Mouse (Mus musculus) forebrain, embryonic 11.5 days (tissue): ENCODE data around the gene Sept9. TPM values are rescaled to one million over a fixed set of nuclear protein-coding genes. Genes with fewer than 3 reads are reported as not detected.

ENCODE experiments used
- ATAC-seq: fragments of 200-750 bp; cut with Nextera tagmentation; replicated peaks from 2 replicates; pipeline ENCODE4 v1.8.0; 2017; ENCODE audit warnings: moderate TSS enrichment; ENCODE audit not compliant: low FRiP score
- DNase-seq: peaks from one replicate; pipeline ENCODE4 v3.0.0-alpha.2; 2017; ENCODE audit warnings: low spot score
- H3K27ac ChIP-seq: fragments of 300-500 bp; sonication (generic); 2 replicates; pipeline ENCODE4 v1.5.1; 2014; ENCODE audit warnings: low read depth, low read length
- H3K27me3 ChIP-seq: fragments of 300-500 bp; sonication (generic); 2 replicates; pipeline ENCODE4 v1.6.1; 2014; ENCODE audit warnings: mild to moderate bottlenecking, low read length, mixed read lengths; ENCODE audit not compliant: control insufficient read depth, insufficient read depth
- H3K36me3 ChIP-seq: fragments of 300-500 bp; sonication (generic); 2 replicates; pipeline ENCODE4 v1.6.1; 2014; ENCODE audit warnings: mild to moderate bottlenecking, low read length, moderate library complexity, mixed read lengths; ENCODE audit not compliant: control insufficient read depth, insufficient read depth
- H3K4me1 ChIP-seq: fragments of 300-500 bp; sonication (generic); replicated peaks from 2 replicates; pipeline ENCODE4 v1.6.1; 2014; ENCODE audit warnings: low read length, mixed read lengths; ENCODE audit not compliant: control insufficient read depth, insufficient read depth
- H3K4me2 ChIP-seq: fragments of 300-500 bp; sonication (generic); 2 replicates; pipeline ENCODE4 v1.6.1; 2014; ENCODE audit warnings: low read depth, mild to moderate bottlenecking, low read length, moderate library complexity, mixed read lengths; ENCODE audit not compliant: severe bottlenecking
- H3K4me3 ChIP-seq: fragments of 300-500 bp; sonication (generic); 2 replicates; pipeline ENCODE4 v1.5.1; 2014; ENCODE audit warnings: low read depth, low read length
- H3K9ac ChIP-seq: fragments of 300-500 bp; sonication (generic); 2 replicates; pipeline ENCODE4 v1.6.1; 2014; ENCODE audit warnings: low read length
- H3K9me3 ChIP-seq: fragments of 300-500 bp; sonication (generic); 2 replicates; pipeline ENCODE4 v1.6.1; 2016; ENCODE audit warnings: low read length, mixed read lengths; ENCODE audit not compliant: control insufficient read depth
- WGBS: fragments of 180-500 bp; shearing (Covaris S2); extraction: QIAGEN DNeasy Blood & Tissue Kit; methylation state at CpG from one replicate; pipeline ENCODE4 v1.1.7; 2014; 5-methylcytosine and 5-hydroxymethylcytosine counted together
- polyA plus RNA-seq: library from polyadenylated mRNA; unstranded; fragments of >200 nt; fragmentation: Nextera tagmentation; extraction: Ambion mirVana; gene quantifications from 2 replicates; pipeline ENCODE4 v1.2.1, GENCODE M21; 2014

The Sept9 gene
- polyA plus RNA-seq, 1 experiment from 2014 or later, result 172 TPM

DNA sequence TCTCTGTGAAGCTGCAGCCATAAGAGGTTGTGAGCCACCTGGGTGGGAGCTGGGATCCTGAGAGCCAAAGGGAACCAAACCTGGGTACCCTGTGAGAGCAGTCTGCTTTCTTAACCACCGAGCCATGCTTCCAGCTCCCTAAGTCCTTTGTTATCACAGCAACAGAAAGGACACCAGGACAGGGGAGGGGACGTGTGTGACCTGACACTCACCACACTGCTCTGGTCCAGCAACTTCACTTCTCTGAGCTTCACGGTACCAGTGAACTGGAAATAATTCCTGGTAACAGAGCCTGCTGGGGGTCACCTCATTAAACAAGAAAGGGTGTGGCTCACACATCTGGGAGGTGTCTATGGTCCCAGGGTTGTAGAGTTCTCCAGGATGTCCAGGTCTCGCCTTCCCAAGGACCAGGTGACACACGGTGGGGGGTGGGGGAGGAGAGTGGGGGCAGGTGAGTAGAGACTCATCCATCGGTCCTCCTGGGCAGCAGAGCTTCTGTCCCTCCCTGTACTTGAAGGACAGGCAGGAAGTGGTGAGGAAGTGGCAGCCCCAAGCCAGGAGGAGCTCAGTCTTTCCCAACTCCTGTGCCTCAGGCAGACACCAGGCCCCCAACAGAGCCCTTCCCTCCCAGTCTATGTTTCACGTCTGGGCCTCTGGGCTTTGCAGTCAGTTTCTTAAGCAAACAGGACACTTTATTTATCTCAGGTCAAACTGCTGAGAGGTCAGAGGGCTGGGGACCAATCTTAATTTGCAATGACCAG is 191.5 kb downstream of the Sept9 start:
- Histone ChIP-seq H3K27me3 (peaks cover 2% of the 10 kb centered on the region; the same call in 1 of the 2 replicates), H3K36me3 (no peaks in the 10 kb centered on the region), H3K4me1 (peaks cover 24% of the 10 kb centered on the region), H3K9ac (no peak overlapping the region), H3K9me3 (no peaks in the 10 kb centered on the region), H3K4me2 (no peak overlapping the region), H3K4me3 (no peak overlapping the region), H3K27ac (no peak overlapping the region)
- 25% methylated on average over 7 of the region's 7 CpGs for WGBS
- no peak for DNase-seq
- ATAC-seq, result no peak

DNA sequence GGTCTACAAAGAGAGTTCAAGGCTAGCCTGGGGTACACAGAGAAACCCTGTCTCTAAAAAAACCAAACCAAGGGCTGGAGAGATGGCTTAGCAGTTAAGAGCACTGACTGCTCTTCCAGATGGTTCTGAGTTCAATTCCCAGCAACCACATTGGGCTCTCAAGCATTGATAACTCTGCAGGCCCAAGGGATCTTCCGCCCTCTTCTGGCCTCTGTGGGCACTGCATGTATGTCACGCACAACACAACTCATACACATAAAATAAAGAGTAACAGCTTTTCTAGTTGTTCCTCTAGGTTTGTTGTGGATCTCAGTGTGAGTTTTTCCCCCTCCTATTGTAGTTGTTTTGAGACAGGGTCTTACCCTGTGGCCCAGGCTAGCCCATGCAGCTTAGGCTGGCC is 192.8 kb downstream of the Sept9 start:
- H3K36me3 ChIP-seq, result no peaks in the 10 kb centered on the region
- ATAC-seq (no peak), DNase-seq (no peak)
- no peak overlapping the region for H3K9ac ChIP-seq
- peaks cover 21% of the 10 kb centered on the region for H3K4me1 ChIP-seq
- H3K4me3 ChIP-seq, result no peak overlapping the region
- H3K27me3 ChIP-seq, result no peaks in the 10 kb centered on the region; the same call in 1 of the 2 replicates
- no peaks in the 10 kb centered on the region for H3K9me3 ChIP-seq
- 87% methylated on average over 2 of the region's 2 CpGs for WGBS
- H3K27ac ChIP-seq, result no peak overlapping the region
- no peak overlapping the region for H3K4me2 ChIP-seq

DNA sequence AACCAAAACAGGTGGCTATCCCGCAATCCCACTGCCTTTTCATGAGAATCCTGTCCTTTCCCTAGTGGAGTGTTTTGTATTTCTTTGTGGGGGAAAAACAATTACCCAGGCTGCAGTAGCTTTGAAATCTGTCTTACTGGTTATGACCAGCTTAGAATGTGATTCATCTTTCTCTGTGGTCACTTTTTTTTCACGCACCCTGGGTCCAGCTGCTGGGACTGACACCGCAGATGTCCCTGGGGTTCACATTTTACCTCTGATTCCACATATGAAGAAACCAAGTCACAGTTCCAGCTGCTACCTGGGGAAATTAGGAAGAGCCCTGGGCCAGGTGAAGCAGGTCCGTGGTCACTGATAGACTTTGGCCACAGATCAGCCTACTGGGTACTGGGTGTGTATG is 194.3 kb downstream of the Sept9 start:
- Histone ChIP-seq H3K4me1 (peaks cover 21% of the 10 kb centered on the region), H3K27me3 (no peaks in the 10 kb centered on the region; the same call in 1 of the 2 replicates), H3K9me3 (no peaks in the 10 kb centered on the region), H3K4me3 (no peak overlapping the region), H3K9ac (peak overlapping the region; percentile 49; the same call in 1 of the 2 replicates), H3K4me2 (peak overlapping the region; percentile 81), H3K27ac (no peak overlapping the region), H3K36me3 (no peaks in the 10 kb centered on the region)
- WGBS, result 68% methylated on average over 4 of the region's 4 CpGs
- no peak for DNase-seq
- ATAC-seq, result no peak

DNA sequence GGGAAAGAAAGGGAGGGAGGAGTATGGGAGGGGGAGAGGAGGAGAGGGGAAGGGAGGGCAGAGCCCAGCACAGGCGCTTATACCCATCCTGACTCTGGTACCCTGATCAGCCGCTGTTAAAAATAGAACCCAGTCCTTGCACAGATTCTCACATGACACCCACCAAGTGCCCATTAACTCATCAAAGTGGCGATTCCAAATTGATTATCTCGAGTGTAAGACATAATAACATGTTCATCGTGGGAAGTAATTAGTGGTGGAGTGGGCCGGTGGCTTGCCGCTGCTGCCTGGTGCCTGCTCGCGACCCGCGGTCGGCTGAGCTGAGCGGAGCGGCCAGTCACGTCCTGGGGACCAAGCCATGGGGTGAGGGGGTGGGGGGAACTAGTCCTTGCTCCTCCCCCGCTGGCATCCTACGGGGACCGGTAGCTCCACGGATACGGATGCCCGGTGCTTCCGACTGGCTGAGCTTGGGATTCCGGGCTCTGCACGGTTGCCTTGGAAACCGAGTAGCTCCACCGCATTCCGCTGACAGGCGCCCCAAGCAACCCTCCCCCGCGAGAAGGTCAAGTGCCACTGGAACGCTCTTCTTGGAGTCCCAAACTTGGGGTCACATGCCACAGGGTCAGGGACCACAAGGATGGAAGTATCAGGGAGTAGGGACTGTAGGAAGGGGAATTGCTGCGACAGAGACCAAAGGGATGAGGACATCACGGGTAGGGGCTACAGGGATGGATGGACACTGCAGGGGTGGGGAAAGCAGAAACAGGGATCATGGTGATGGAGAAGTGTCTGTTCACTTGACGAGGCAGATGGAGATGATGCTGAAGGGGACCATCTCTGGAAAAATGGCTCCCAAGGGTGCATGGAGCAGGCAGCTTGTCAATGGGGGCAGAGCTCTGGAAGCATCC is 195.0 kb downstream of the Sept9 start:
- H3K9ac ChIP-seq, result peak overlapping the region; percentile 49
- DNase-seq, result peak; percentile 78
- no peaks in the 10 kb centered on the region for H3K36me3 ChIP-seq
- no peak overlapping the region; the same call in 1 of the 2 replicates for H3K27ac ChIP-seq
- H3K9me3 ChIP-seq, result no peaks in the 10 kb centered on the region
- ATAC-seq, result peak; percentile 64
- no peaks in the 10 kb centered on the region; the same call in 1 of the 2 replicates for H3K27me3 ChIP-seq
- 1% methylated on average over 34 of the region's 34 CpGs for WGBS
- peak overlapping the region; percentile 35 for H3K4me3 ChIP-seq
- peak overlapping the region; percentile 81 for H3K4me2 ChIP-seq
- H3K4me1 ChIP-seq, result peaks cover 21% of the 10 kb centered on the region

DNA sequence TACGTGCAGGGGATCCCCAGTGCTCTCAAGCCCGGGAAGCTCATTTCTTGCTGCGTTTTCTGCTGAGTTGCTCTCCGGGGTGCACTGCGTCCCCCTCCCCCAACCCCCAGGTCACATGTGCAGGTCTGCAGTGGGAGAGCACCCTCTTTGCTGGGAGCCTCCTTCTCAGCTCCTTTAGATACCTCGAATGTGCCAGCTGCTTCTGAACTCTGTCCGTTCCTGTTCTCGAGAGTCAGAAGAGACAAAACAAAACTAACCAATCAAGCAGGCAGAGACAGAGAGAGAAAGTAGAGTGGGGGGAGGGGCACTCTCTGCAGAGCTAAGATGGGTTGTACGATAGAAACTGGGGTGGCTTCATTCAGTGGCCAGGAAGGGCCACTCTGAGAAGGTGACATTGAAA is 195.8 kb downstream of the Sept9 start:
- Histone ChIP-seq H3K27ac (no peak overlapping the region; the same call in 1 of the 2 replicates), H3K27me3 (no peaks in the 10 kb centered on the region; the same call in 1 of the 2 replicates), H3K4me2 (peak overlapping the region; percentile 81), H3K9me3 (no peaks in the 10 kb centered on the region), H3K4me3 (no peak overlapping the region), H3K9ac (peak overlapping the region; percentile 24), H3K36me3 (no peaks in the 10 kb centered on the region), H3K4me1 (peaks cover 21% of the 10 kb centered on the region)
- 3% methylated on average over 9 of the region's 9 CpGs for WGBS
- no peak for DNase-seq
- no peak for ATAC-seq

DNA sequence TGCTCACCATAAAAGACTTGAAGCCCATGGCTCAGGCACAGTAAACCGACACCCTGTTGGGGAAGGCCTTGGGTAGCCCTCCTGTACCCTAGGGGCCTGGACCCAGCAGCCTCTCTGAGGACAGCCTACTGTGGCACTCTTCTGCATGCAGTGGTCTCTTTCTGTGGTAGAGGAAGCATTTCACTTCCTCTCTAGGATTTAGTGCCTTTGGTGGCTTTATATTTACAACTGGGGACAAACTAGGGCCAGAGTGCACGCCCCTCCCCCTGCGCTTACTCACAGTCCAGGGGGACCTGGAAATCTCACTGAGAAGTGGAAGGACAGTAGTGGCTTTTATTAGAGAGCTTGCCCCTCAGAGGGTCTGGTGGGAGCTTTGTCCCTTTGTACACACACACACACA is 197.5 kb downstream of the Sept9 start:
- 81% methylated on average over 3 of the region's 3 CpGs for WGBS
- Histone ChIP-seq H3K4me1 (peaks cover 17% of the 10 kb centered on the region), H3K27ac (no peak overlapping the region), H3K9me3 (no peaks in the 10 kb centered on the region; the same call in 1 of the 2 replicates), H3K36me3 (no peaks in the 10 kb centered on the region), H3K27me3 (no peaks in the 10 kb centered on the region; the same call in 1 of the 2 replicates), H3K4me3 (no peak overlapping the region), H3K4me2 (no peak overlapping the region), H3K9ac (no peak overlapping the region)
- ATAC-seq, result no peak
- DNase-seq, result no peak

DNA sequence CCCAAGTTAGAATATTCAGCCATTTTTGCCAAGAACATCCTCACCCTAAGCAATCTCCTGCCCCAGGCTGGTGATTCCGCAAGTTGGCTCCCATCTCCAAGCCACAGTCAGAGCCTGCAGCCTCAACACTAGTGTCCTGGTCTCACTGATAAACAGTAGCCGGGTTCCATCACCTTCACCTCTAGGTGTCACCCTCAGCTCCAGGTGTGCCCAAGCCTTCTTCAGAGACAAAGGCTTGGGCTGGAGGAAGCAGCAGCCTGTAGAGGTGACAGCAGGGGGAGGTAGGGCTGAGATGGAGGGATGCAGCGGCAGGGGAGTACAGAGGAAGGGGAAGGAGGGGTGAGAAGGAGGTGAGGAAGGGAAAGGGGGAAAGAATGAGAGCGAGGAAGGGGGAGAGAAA is 198.3 kb downstream of the Sept9 start:
- H3K9ac ChIP-seq, result no peak overlapping the region
- peaks cover 17% of the 10 kb centered on the region for H3K4me1 ChIP-seq
- no peaks in the 10 kb centered on the region; the same call in 1 of the 2 replicates for H3K9me3 ChIP-seq
- no peak overlapping the region for H3K4me2 ChIP-seq
- H3K27me3 ChIP-seq, result no peaks in the 10 kb centered on the region; the same call in 1 of the 2 replicates
- no peak overlapping the region for H3K27ac ChIP-seq
- ATAC-seq, result no peak
- 34% methylated on average over 4 of the region's 4 CpGs for WGBS
- H3K4me3 ChIP-seq, result no peak overlapping the region
- no peaks in the 10 kb centered on the region for H3K36me3 ChIP-seq
- DNase-seq, result no peak

DNA sequence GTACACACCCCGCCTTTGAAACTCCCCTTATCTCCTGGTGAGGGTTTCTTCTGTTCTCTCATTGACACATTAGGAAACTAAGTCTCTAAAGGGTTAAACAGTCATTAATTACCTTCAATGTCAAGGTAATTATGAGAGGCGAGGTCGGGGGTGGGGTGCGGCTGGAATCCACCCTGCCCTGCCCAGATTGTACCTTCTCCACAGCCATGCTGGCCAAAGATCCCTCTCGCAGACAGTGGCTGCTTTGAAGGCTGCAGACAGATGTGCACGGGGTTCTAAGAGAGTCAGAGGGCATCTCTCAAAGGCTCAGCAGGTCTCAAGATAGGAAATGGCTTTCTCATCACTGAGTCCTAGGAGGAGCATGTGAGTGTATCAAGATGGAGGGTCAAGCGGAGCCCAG is 198.7 kb downstream of the Sept9 start:
- H3K4me3 ChIP-seq, result no peak overlapping the region
- H3K4me1 ChIP-seq, result peaks cover 17% of the 10 kb centered on the region
- H3K4me2 ChIP-seq, result no peak overlapping the region
- H3K27me3 ChIP-seq, result no peaks in the 10 kb centered on the region; the same call in 1 of the 2 replicates
- ATAC-seq, result no peak
- DNase-seq, result no peak
- H3K9ac ChIP-seq, result no peak overlapping the region
- H3K27ac ChIP-seq, result no peak overlapping the region
- H3K9me3 ChIP-seq, result no peaks in the 10 kb centered on the region; the same call in 1 of the 2 replicates
- 47% methylated on average over 7 of the region's 7 CpGs for WGBS
- H3K36me3 ChIP-seq, result no peaks in the 10 kb centered on the region
